In genomic region chr13:44734441-44734840, GRCm38 (mm10) we compare ENCODE assay signal across 8 mouse cellular contexts. TPM values are rescaled to one million over a fixed set of nuclear protein-coding genes. Genes with fewer than 3 reads are reported as not detected.
DNase-seq lines count a peak whose midpoint lies in the region; ATAC-seq lines count a peak whose summit lies in the region.

No protein-coding gene starts in this region.

- peak overlapping the region; percentile 82 for H3K4me3 ChIP-seq in lung, embryonic 15.5 days
- peak overlapping the region; percentile 77 for H3K4me3 ChIP-seq in embryonic facial prominence, embryonic 13.5 days
- H3K4me3 ChIP-seq in intestine, embryonic 16.5 days (ENCODE audit: low read length), result peak overlapping the region; percentile 82
- H3K4me3 ChIP-seq in neural tube, embryonic 14.5 days (ENCODE audit: low read depth, low read length), result peak overlapping the region; percentile 80

- peaks cover 33% of the 10 kb centered on the region for H3K4me1 ChIP-seq in lung, embryonic 15.5 days
- peaks cover 32% of the 10 kb centered on the region for H3K4me1 ChIP-seq in embryonic facial prominence, embryonic 13.5 days
- H3K4me1 ChIP-seq in intestine, embryonic 16.5 days (ENCODE audit: control insufficient read depth, insufficient read depth, low read length), result peaks cover 23% of the 10 kb centered on the region
- H3K4me1 ChIP-seq in neural tube, embryonic 14.5 days (ENCODE audit: control insufficient read depth, insufficient read depth, low read length), result peaks cover 12% of the 10 kb centered on the region

- no peaks in the 10 kb centered on the region for H3K9me3 ChIP-seq in lung, embryonic 15.5 days
- H3K9me3 ChIP-seq in embryonic facial prominence, embryonic 13.5 days, result no peaks in the 10 kb centered on the region
- no peaks in the 10 kb centered on the region for H3K9me3 ChIP-seq in intestine, embryonic 16.5 days (ENCODE audit: control insufficient read depth, low read length)
- H3K9me3 ChIP-seq in neural tube, embryonic 14.5 days (ENCODE audit: control insufficient read depth, low read length), result no peaks in the 10 kb centered on the region

- peak overlapping the region; percentile 82 for H3K27ac ChIP-seq in lung, embryonic 15.5 days
- peak overlapping the region; percentile 86 for H3K27ac ChIP-seq in embryonic facial prominence, embryonic 13.5 days
- H3K27ac ChIP-seq in intestine, embryonic 16.5 days (ENCODE audit: low read length), result no peak overlapping the region
- peak overlapping the region; percentile 71 for H3K27ac ChIP-seq in neural tube, embryonic 14.5 days (ENCODE audit: low read depth, low read length)

- no peaks in the 10 kb centered on the region for H3K27me3 ChIP-seq in lung, embryonic 15.5 days
- no peaks in the 10 kb centered on the region for H3K27me3 ChIP-seq in embryonic facial prominence, embryonic 13.5 days
- H3K27me3 ChIP-seq in intestine, embryonic 16.5 days (replicated peaks; ENCODE audit: control insufficient read depth, insufficient read depth, low read length), result no peaks in the 10 kb centered on the region
- no peaks in the 10 kb centered on the region for H3K27me3 ChIP-seq in neural tube, embryonic 14.5 days (ENCODE audit: control insufficient read depth, insufficient read depth, low read length)

- ATAC-seq in lung, embryonic 15.5 days (ENCODE audit: borderline replicate concordance, extremely low read depth, low FRiP score, low TSS enrichment), result no peak
- no peak for ATAC-seq in embryonic facial prominence, embryonic 13.5 days (ENCODE audit: insufficient number of reproducible peaks, insufficient read depth, low FRiP score, low TSS enrichment, low read depth)
- ATAC-seq in intestine, embryonic 16.5 days, result no peak
- ATAC-seq in neural tube, embryonic 14.5 days (ENCODE audit: low read depth), result no peak

- 57% methylated on average over 5 of the region's 5 CpGs for WGBS in lung, embryonic 15.5 days
- WGBS in embryonic facial prominence, embryonic 13.5 days, result 46% methylated on average over 5 of the region's 5 CpGs
- WGBS in intestine, embryonic 16.5 days, result 67% methylated on average over 5 of the region's 5 CpGs
- WGBS in neural tube, embryonic 14.5 days, result 57% methylated on average over 5 of the region's 5 CpGs

- peak overlapping the region; percentile 72 for H3K4me2 ChIP-seq in lung, embryonic 15.5 days
- peak overlapping the region; percentile 81 for H3K4me2 ChIP-seq in embryonic facial prominence, embryonic 13.5 days
- H3K4me2 ChIP-seq in intestine, embryonic 16.5 days (ENCODE audit: low read depth, low read length), result peak overlapping the region; percentile 71
- peak overlapping the region; percentile 91 for H3K4me2 ChIP-seq in neural tube, embryonic 14.5 days (ENCODE audit: low read depth, low read length)

- no peak for DNase-seq in lung, postnatal 25 days (ENCODE audit: low spot score)
- DNase-seq in embryo, embryonic 10 days (ENCODE audit: low spot score), result no peak
- no peak for DNase-seq in cerebellum, adult 9-10 months
- no peak for DNase-seq in kidney, adult 11 months

- H3K9ac ChIP-seq in lung, embryonic 15.5 days, result peak overlapping the region; percentile 85; the same call in 1 of the 2 replicates
- H3K9ac ChIP-seq in embryonic facial prominence, embryonic 13.5 days, result peak overlapping the region; percentile 91
- peak overlapping the region; percentile 95; the same call in 1 of the 2 replicates for H3K9ac ChIP-seq in intestine, embryonic 16.5 days (ENCODE audit: low read depth, low read length)
- no peak overlapping the region; the same call in 1 of the 2 replicates for H3K9ac ChIP-seq in neural tube, embryonic 14.5 days (replicated peaks; ENCODE audit: low read depth, low read length)

- no peaks in the 10 kb centered on the region for H3K36me3 ChIP-seq in lung, embryonic 15.5 days
- H3K36me3 ChIP-seq in embryonic facial prominence, embryonic 13.5 days, result 0 out of 2 replicates have a peak, but pooled peaks cover 3% of the 10 kb centered on the region
- no peaks in the 10 kb centered on the region for H3K36me3 ChIP-seq in intestine, embryonic 16.5 days (ENCODE audit: control insufficient read depth, insufficient read depth, low read length)
- no peaks in the 10 kb centered on the region for H3K36me3 ChIP-seq in neural tube, embryonic 14.5 days (ENCODE audit: control insufficient read depth, insufficient read depth, low read length)

RNA-seq across cellular contexts. Expression of gene Jarid2, which starts 5.2 kb away (rescaled TPM):
- 22.5 and 23.6 TPM in 2 replicates for polyA plus RNA-seq in lung, embryonic 15.5 days (2015; fragmentation: Nextera tagmentation; extraction: Ambion mirVana)
- 34.6 and 36.6 TPM in 2 replicates for polyA plus RNA-seq in embryonic facial prominence, embryonic 13.5 days (2015; fragmentation: Nextera tagmentation; extraction: Ambion mirVana)
- polyA plus RNA-seq in intestine, embryonic 16.5 days (2015; fragmentation: Nextera tagmentation; extraction: Ambion mirVana), result 19.2 and 22.0 TPM in 2 replicates
- 28.0 and 29.5 TPM in 2 replicates for polyA plus RNA-seq in neural tube, embryonic 14.5 days (2014; fragmentation: Nextera tagmentation; extraction: Ambion mirVana)
